Mouse (Mus musculus) lung, postnatal 0 days (tissue): ENCODE data around the gene Gna14. TPM values are rescaled to one million over a fixed set of nuclear protein-coding genes. Genes with fewer than 3 reads are reported as not detected.

ENCODE experiments used
- ATAC-seq: fragments of 200-750 bp; cut with Nextera tagmentation; 2 replicates; pipeline ENCODE4 v1.8.0; 2017; ENCODE audit warnings: moderate library complexity
- DNase-seq: peaks from one replicate; pipeline ENCODE4 v3.0.0-alpha.2; 2016; ENCODE audit warnings: low spot score
- H3K27ac ChIP-seq: fragments of 300-500 bp; sonication (generic); 2 replicates; pipeline ENCODE4 v1.5.1; 2014; ENCODE audit warnings: antibody characterized with exemption, mild to moderate bottlenecking, low read length, mixed read lengths
- H3K27me3 ChIP-seq: fragments of 300-500 bp; sonication (generic); replicated peaks from 2 replicates; pipeline ENCODE4 v1.6.1; 2014; ENCODE audit warnings: low read length, mixed read lengths; ENCODE audit not compliant: insufficient read depth
- H3K36me3 ChIP-seq: fragments of 300-500 bp; sonication (generic); 2 replicates; pipeline ENCODE4 v1.6.1; 2014; ENCODE audit warnings: low read length, mixed read lengths; ENCODE audit not compliant: insufficient read depth
- H3K4me1 ChIP-seq: fragments of 300-500 bp; sonication (generic); 2 replicates; pipeline ENCODE4 v1.6.1; 2014; ENCODE audit warnings: antibody characterized with exemption, low read depth, low read length, mixed read lengths; ENCODE audit not compliant: insufficient read depth
- H3K4me2 ChIP-seq: fragments of 300-500 bp; sonication (generic); replicated peaks from 2 replicates; pipeline ENCODE4 v1.6.1; 2014; ENCODE audit warnings: low read depth, mild to moderate bottlenecking, low read length, moderate library complexity, mixed read lengths
- H3K4me3 ChIP-seq: fragments of 300-500 bp; sonication (generic); 2 replicates; pipeline ENCODE4 v1.5.1; 2014; ENCODE audit warnings: low read depth, low read length
- H3K9ac ChIP-seq: fragments of 300-500 bp; sonication (generic); replicated peaks from 2 replicates; pipeline ENCODE4 v1.6.1; 2014; ENCODE audit warnings: low read depth, mild to moderate bottlenecking
- H3K9me3 ChIP-seq: fragments of 300-500 bp; sonication (generic); 2 replicates; pipeline ENCODE4 v1.6.1; 2016; ENCODE audit warnings: low read length, mixed read lengths
- CTCF ChIP-seq: IDR thresholded peaks from 2 replicates; pipeline ENCODE4 v1.5.1; 2016; ENCODE audit warnings: antibody characterized with exemption, mild to moderate bottlenecking
- EP300 ChIP-seq: IDR thresholded peaks from 2 replicates; pipeline ENCODE4 v1.6.1; 2016; ENCODE audit warnings: antibody characterized with exemption, mild to moderate bottlenecking, control low read depth
- WGBS: fragments of 180-500 bp; shearing (Covaris S2); extraction: QIAGEN DNeasy Blood & Tissue Kit; methylation state at CpG from one replicate; pipeline ENCODE4 v1.1.7; 2014; 5-methylcytosine and 5-hydroxymethylcytosine counted together
- polyA plus RNA-seq: library from polyadenylated mRNA; unstranded; fragments of >200 nt; fragmentation: Nextera tagmentation; extraction: Ambion mirVana; gene quantifications from 2 replicates; pipeline ENCODE4 v1.2.1, GENCODE M21; 2015

Gene Gna14
- polyA plus RNA-seq, 1 experiment from 2014 or later: 15.6 TPM

DNA sequence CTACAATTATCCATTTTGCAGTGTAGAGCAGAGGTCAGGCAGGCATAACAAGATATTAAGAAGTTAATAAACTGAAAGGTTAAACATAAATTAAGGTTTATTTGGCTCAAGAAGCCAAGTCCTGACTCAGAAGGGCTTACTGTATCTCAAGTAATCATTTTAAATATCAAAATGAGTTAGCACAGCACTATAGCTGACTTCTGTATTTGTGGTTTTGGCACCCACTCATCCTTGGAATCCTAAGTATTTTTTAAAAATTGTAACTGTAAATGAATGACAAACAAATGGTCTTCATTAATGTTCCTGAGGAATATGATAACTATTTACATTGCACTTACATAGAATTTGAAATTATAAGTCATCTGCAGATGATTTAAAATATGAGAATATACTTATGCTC lies 189.4 kb downstream of the Gna14 start:
- H3K4me2 ChIP-seq: no peak overlapping the region
- DNase-seq: no peak
- no peak overlapping the region for H3K27ac ChIP-seq
- no peaks in the 10 kb centered on the region for H3K27me3 ChIP-seq
- no peaks in the 10 kb centered on the region for H3K36me3 ChIP-seq
- no peaks in the 10 kb centered on the region for H3K9me3 ChIP-seq
- no peak overlapping the region for H3K4me3 ChIP-seq
- H3K9ac ChIP-seq: no peak overlapping the region
- no peaks in the 10 kb centered on the region for H3K4me1 ChIP-seq
- TF ChIP-seq CTCF (no peak), EP300 (no peak)
- ATAC-seq: no peak

DNA sequence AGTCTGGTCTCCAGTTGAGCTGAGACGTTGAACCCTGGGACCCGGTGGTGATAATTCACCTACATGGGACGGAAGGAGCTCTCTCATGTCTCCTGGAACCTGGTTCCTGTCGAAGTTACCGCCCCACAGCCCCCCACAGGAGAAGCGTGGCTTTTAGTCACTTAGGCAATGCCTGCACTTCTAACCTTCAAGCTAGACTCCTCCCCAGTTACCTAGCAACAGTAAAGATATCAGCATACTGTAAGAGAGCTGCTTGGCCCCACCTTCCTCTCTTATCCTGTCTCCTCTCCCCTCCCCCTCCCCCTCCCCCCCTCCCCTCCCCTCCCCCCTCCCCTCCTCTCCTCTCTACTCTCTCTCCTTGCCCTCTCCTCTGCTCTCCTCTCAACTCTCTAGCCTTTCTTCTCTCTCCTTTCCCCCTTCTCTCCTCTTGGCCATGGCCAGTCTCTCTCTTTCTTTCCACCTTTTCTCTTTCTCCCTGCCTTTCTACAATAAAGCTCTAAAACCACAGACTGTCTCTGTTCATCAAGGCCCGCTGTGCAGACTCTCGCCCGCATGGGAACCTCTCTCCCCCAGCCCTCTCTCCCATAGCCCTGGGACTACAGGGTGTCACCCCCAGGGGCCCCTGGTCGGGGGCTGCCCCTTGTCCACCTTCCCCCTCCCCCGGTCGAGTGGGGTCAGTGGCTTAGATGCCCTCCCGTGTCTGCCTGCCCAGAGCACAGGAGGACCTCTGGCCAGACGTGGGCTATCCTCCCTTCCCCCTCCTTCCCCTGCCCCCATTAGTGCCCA lies 190.2 kb downstream of the Gna14 start:
- no peak overlapping the region for H3K4me2 ChIP-seq
- H3K9me3 ChIP-seq: no peaks in the 10 kb centered on the region
- H3K9ac ChIP-seq: no peak overlapping the region
- H3K4me1 ChIP-seq: no peaks in the 10 kb centered on the region
- DNase-seq (peak; percentile 36), ATAC-seq (no peak; the same call in 1 of the 2 replicates)
- H3K27me3 ChIP-seq: no peaks in the 10 kb centered on the region
- no peak overlapping the region for H3K4me3 ChIP-seq
- H3K27ac ChIP-seq: no peak overlapping the region
- TF ChIP-seq CTCF: no peak
- TF ChIP-seq EP300: no peak
- no peaks in the 10 kb centered on the region for H3K36me3 ChIP-seq
- 24% methylated on average over 14 of the region's 14 CpGs for WGBS
